Mouse (Mus musculus) gonadal fat pad, adult 2 months (tissue): ENCODE measurements around the gene Phc2. TPM values are rescaled to one million over a fixed set of nuclear protein-coding genes. Genes with fewer than 3 reads are reported as not detected.
"Not testable (repeated sequence)": the region's sequence is repeated elsewhere in the genome, so short reads cannot be mapped to it uniquely, and the experiment has no call there.

Experiments used
- DNase-seq: peaks from one replicate; pipeline ENCODE4 v3.0.0-alpha.2; 2012; ENCODE audit warnings: low read depth
- polyA plus RNA-seq: library from polyadenylated mRNA; depleted of rRNA; stranded (reverse); fragments of >200 nt; gene quantifications from 2 replicates; pipeline ENCODE4 v1.2.3, GENCODE M21; 2012; rRNA removed

Gene Phc2
- polyA plus RNA-seq: 72.2 and 83.8 TPM in 2 replicates

DNA sequence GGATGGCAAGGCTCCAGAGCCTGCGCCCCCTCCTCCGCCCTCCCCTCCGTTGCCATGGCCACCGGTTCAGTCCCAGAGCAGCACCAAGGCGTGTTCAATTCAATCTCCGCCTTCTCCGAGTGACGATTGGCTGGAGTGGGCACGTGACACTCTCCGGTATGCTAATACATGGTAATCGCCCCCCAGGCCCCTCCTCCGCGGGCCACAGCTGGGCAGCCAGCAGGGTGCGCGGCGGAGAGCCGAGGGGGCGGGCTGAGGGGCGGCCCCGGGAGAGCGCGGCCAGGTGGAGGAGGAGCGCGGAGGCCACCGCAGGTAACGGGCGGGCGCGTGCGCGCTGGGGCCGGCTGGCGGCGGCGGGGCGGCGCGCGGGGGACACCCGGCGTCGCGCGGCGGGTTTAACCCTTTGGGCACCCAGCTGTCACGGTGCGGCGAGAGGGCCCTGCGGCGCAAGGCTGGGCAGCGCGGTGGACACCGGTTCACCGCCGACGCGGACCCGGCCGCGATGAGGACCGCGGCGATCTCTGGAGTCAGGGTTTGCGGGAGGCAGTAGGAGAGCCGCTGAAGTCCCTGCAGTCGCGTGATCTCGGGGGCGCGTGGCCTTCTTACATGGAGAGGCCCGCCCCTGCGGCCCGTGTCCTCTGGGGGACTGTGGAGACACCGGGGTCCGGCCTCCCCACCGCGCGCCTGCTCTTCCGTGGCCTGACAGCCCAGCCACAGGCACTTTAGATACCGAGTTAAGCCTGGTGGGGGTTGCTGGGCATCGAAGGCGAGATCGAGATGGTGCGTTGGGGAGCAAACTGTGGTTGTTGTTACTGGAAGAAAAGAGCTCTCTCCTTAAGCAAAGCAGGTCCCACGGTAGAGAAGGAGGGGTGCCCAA lies at the start of gene Phc2:
TSS of gene Phc2 (plus strand) at position 198 of the 877 bp plus-strand sequence.
- peak; percentile 57 for DNase-seq

- DNase-seq: no peak
Observed at GRCm38 (mm10) chr4:128606586-128606985, 47.9 kb upstream of the Phc2 start.

GRCm38 (mm10) chr4:128607661-128608060 lies 46.8 kb upstream of the Phc2 start:
- DNase-seq: no peak

GRCm38 (mm10) chr4:128609276-128609924 lies 45.1 kb upstream of the Phc2 start:
- DNase-seq: no peak

- peak; percentile 79 for DNase-seq
Observed at GRCm38 (mm10) chr4:128609925-128610402, 44.5 kb upstream of the Phc2 start, which contains the start of gene Zscan20. TSS of gene Zscan20 (minus strand) at chr4:128610098.

DNA sequence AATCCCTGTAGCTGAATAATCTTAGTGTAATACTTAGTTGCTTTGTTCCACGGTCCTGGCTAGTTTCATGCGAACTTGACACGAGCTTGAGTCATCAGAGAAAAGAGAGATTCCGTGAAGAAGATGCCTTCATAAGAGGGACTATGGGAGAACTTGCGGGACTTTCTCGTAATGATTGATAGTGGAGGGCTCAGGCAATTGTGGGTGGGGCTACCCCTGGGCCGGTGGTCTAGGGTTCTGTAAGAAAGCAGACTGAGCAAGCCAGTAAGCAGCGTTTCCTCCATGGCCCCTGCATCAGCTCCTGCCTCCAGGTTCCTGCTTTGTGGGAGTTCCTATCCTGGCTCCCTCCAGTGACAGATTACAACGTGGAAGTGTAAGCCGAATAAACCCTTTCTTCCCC lies 43.8 kb upstream of the Phc2 start:
- DNase-seq: no peak

DNA sequence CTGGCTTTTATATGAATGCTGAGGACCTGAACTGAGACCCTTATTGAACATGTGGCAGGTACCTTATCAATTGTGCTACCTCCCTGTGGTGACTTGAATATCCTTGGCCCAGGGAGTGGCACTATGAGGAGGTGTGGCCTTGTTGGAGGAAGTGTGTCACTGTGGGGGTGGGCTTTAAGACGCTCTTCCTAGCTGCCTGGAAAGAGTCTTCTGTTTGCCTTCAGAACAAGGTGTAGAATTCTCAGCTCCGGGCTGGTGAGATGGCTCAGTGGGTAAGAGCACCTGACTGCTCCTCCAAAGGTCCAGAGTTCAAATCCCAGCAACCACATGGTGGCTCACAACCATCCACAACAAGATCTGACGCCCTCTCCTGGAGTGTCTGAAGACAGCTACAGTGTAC lies 42.8 kb upstream of the Phc2 start:
- DNase-seq: not testable (repeated sequence)

- DNase-seq: no peak
Observed at GRCm38 (mm10) chr4:128613326-128613725, 41.2 kb upstream of the Phc2 start.

- no peak for DNase-seq
Observed at GRCm38 (mm10) chr4:128615761-128616160, 38.7 kb upstream of the Phc2 start.

GRCm38 (mm10) chr4:128617363-128618120 lies 37.0 kb upstream of the Phc2 start:
- DNase-seq: no peak

DNA sequence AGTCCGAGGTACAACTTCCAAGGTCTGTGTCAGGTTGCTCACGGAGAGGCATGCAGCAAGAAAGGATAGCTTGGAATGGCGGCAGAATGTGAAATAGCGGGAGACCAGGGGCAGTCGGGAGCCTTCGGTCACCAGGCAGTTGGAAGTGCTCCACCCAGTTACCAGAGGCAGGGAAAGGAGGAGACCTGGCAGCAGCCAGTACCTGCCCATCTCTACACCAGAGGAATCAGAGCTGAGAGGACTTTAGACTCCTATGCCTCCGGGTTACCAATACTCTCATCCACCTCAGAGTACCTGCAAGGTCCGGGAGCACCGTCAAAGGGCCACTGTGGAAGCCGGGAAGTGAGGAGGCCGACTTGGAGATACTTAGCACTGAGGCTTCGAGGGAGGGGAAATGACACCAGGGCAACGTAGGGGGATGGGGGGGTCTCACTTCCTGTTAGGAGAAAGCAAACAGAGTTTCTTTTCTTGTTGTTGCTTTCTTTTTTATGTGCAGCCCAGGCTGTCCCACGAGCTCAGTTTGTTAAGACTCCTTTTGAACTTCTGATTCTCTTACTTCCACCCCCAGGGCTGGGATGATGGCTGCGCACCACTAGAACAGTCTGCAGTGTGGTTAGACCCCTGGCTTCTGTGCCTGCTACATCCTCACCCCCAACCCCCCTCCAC lies 36.1 kb upstream of the Phc2 start, which contains the start of gene Tlr12:
TSS of gene Tlr12 (minus strand) at position 374 of the 666 bp plus-strand sequence.
- no peak for DNase-seq

GRCm38 (mm10) chr4:128618963-128619362 lies 35.5 kb upstream of the Phc2 start:
- no peak for DNase-seq

GRCm38 (mm10) chr4:128620572-128620971 lies 33.9 kb upstream of the Phc2 start:
- DNase-seq: no peak

- no peak for DNase-seq
Observed at GRCm38 (mm10) chr4:128621109-128621508, 33.4 kb upstream of the Phc2 start.

GRCm38 (mm10) chr4:128635451-128635850 lies 19.1 kb upstream of the Phc2 start:
- no peak for DNase-seq

DNA sequence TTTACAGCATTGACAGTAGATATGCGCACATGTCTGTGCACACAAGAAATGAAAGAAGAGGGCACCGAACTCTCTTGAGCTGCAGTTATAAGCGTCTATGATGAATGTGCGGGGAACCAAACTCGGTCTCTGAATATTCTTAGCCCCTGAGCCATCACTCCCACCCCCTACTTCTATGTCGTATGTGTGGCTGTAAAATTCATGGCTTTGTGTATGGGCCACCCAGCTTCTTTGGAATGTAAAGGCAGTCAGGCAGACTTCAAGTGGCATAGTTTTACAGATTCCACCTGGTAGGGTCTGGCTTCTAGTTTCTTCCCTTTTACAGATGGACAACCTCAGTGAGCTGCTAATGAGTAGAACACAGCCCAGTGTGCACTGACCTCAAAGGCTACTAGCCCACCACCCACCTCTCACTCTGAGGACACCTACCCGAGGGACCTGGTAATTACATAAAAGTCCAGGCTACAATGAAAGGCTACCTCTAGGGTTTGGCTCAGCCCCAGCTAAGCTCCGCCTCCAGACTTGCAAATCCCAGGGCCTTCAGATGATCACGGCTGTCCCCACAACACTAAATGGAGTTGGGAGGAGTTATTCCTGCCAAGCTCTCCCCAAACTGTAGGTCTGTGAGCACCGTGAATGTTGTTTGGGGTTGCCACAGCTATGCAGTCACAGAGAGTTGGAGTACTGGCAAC lies 18.5 kb upstream of the Phc2 start:
- no peak for DNase-seq

DNA sequence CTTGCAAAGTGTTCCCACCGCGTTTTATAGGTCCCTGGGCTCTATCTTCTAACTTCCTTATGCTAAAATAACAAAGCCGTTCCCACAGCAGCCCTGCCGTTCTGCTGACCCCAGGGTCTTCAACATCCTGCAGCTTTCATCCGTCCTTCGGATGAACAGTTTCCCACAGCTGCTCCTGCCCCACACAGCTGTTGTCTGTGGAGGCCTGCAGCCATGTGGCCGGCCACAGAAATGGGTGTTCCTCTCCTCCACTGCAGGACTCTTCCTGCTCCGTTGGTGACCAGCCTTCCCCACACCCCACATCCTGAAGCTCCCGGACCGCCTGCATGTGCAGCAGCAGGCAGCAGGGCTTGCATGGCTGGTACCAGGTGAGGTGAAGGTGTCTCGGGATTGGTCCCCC lies 17.3 kb upstream of the Phc2 start:
- no peak for DNase-seq

- no peak for DNase-seq
Observed at GRCm38 (mm10) chr4:128638265-128638923, 16.1 kb upstream of the Phc2 start.

- DNase-seq: no peak
Observed at GRCm38 (mm10) chr4:128641766-128642717, 12.5 kb upstream of the Phc2 start.
